Mouse (Mus musculus): Measurements from ENCODE around the gene Lypd1. TPM values are rescaled to one million over a fixed set of nuclear protein-coding genes. Genes with fewer than 3 reads are reported as not detected.

Gene Lypd1
- under 1 TPM; 0.39 to 0.61 TPM for total RNA-seq (2021)
- long read RNA-seq, experiment 1, full-length matches to known transcripts = 1 of 1 reads
- long read RNA-seq, experiment 1, partial matches to known transcripts = 0 of 1 reads
- long read RNA-seq, experiment 1, other reads (novel, unspliced or antisense) = 0 of 1 reads
- long read RNA-seq, experiment 2, full-length matches to known transcripts = 2 of 2 reads
- long read RNA-seq, experiment 2, partial matches to known transcripts = 0 of 2 reads
- long read RNA-seq, experiment 2, other reads (novel, unspliced or antisense) = 0 of 2 reads

DNA sequence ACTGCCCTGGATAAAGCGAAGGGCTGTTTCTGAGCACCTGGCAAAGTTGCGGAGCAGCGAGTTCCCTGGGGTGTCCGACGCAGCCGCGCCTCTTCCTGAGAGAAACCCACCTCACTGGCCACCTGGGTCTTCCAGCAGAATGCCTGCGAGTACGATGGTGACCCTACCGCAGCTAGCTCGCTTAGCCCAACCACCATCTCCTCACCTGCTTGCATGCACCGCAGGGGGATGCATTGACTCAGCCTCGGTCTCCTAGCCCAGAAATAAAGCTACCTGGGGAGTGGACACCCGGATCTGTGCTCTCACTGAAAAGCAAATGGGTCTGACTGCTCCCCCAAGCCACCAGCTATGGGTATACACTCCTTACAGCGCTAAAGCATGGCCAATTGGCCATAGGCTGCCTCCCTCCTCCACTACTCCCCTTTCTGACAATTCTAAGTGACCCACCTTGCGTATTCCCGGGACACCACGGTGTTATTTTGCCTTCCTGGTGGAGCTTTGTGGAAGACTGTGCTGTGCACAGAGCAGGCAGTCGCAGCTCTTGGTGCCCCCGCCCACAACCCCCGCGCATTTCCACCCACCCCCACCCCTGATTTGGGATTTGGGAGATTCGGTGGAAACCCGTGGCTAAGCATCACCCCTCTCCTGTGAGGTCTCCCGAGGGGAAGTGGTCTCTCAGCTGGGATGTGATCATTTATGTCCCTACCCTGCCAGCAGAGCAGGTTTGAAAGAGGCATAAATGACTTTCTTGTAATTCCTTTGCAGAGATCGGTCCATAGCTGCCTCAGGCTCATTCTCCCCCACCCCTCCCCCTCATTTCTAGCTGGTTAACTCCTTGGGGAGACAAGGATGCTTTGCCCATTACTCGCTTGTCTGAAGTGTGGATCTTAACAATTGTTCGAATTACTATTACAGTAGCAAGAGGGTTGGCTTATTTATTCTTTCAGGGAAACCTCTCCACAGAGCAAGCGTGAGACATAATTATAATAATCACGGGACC lies at the start of gene Lypd1:
TSS of gene Lypd1 (minus strand) at position 501 of the 1,000 bp plus-strand sequence.
- no peak for DNase-seq (ENCODE audit: low spot score in 2 of 2)

DNA sequence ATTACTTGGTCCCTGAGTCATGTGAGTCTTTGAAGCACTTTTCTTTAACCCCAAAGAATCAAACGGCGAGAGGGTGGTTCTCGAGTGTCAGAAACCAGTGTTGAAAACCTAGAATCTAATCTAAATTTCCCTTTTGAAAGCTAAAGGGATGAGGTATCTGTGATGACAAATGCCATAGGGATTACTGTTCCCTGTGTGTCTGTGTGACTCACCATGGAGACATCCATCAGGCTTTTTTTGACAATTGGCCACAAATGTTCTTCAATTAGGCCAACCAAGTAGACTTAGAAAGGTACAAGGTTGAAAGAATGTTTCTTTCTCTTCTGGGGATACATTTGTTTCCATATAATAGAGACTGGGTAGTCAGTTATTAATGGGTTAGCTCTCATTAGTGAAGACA lies 38.1 kb upstream of the Lypd1 start:
- no peak for DNase-seq (ENCODE audit: low spot score in 2 of 2)

DNA sequence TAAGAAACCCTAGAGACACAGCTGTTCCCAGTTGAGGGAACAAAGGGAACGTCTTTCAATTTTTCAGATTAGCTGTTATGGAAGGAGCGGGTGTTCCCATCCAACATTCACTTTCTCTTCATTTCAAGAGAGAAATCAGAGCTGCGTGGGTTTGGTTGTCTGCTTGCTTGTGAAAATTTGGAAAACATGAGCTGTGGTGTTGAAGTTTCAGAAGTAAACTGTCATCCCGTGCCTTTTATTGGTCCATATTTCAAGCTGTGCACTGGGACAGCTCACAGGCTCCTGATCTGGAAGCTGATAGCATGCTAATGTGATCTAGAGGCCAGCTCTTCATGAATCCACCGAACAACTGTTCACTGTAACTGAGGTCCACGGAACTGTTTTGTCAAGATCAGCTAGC lies 36.2 kb upstream of the Lypd1 start:
- DNase-seq (ENCODE audit: low spot score in 2 of 2) = no peak

DNA sequence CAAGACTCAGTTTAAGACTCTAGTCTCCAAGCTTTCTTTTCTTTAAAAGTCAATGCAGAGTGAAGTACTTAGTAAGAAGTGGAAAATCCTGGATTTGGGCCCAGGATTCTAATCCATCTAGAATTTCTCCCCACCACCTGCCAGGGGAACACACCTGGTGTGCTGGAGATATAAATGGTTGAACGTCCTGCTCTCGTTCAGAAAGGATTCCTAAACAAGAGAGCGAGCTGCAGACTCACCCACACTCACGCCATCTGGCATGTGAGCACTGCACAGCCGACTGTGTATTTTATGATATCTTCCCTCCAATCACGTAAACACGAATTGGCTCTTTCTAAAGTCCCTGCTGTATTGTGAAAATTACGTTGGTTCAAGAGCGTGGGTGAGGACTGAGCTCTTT lies 32.2 kb upstream of the Lypd1 start:
- DNase-seq (ENCODE audit: low spot score in 2 of 2) = no peak

DNA sequence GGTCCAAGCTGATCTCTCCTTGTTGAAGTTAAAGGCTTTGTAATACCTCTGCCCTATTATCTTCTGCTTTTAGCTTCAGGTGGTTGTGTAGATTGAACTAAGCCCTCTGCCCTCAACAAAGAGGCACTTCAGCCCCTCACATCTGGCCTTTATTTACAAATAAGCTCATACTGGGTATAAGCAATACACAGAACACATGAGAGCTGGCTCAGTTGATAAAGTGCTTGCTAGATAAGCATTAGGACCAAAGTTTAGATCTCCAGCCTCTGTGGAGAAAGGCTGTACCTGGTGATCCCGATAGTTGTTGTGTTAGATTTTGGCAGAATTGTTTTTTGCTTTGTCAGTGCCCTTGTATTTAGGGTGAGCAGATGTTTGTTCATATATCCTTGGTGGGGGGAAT lies 30.4 kb upstream of the Lypd1 start:
- no peak for DNase-seq (ENCODE audit: low spot score in 2 of 2)

DNA sequence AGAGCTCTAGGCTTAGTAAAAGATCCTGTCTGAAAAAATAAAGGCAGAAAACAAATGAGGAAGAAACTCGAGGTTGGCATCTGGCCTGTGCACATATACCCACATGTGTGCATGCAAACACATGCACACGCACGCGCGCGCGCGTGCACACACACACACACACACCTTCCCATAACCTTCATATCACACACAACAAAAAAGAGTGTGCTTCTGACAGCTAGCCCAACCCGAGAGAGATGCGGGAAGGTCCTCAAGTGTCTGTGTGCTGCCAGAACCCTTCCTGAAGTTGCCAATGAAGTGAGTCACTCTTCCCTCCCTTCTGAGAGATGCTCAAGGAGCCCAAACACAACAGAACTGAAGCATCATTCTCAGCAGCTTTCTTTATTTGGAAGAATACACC lies 12.6 kb upstream of the Lypd1 start:
- DNase-seq (ENCODE audit: low spot score in 2 of 2) = no peak

DNA sequence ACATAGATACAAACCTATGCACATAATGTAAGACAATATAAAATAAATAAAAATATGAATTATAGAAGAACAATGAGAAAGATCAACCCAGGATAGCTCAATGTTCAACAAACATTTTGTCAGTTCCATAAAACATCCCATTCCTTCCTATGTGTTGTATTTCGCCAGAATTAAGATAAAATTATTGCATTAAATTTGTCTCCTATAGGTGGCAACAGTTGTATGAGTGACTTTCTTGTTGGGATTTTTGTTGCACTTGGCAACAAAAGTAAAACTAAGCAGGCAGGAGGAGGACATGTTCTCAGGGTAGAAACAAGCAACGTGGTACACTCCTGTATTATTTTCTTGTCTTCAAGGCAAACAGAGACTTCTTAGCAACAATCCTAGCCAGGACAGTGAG lies 10.2 kb upstream of the Lypd1 start:
- DNase-seq (ENCODE audit: low spot score in 2 of 2) = no peak

DNA sequence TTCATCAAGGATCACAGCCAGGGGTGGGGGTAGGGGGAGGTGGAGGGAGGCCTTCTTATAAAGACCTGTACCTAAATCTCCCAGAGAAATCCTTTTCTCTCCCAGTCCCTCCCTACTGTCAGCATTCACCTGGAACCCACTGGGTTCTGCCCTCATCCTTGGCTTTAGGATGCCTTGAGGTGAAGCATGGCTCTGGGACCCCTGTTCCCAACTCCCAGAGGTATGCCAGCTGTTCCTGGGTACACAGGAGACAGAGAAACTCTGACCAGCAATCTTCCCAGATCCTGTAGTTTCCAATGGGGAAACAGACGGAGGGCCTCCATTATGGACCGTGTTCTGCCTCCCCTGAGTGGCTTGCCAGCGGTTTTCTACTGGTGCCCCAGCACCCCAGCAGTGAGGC lies 7.8 kb upstream of the Lypd1 start:
- DNase-seq (ENCODE audit: low spot score in 2 of 2) = no peak

DNA sequence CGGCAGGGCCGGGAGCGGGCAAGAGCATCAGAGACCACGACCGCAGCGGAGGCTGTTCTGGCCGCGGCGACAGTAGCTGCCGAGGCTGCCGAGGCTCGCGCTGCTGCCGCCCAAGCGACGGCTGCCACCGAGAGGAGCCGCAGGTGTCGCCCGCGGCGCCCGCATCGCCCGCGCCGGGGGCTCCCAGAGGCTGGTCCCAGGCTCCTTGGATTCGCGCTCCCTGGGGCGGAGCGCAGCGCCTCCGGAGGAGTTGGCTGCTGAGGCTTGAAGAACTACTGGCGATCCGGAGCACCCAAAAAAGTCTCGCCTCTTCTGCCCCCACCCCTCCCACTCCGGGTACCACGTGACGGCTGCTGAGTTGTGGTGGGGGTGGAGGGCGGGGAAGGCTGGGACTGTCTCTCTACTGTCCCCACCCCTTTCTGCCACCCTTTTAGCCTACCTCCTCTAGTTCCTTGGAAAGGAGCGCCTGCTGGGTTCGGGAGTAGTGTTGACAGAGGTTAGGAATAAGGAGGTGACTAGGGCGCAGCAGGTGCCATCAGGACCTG lies 928 bp downstream of the Lypd1 start:
- DNase-seq (ENCODE audit: low spot score in 2 of 2) = no peak

DNA sequence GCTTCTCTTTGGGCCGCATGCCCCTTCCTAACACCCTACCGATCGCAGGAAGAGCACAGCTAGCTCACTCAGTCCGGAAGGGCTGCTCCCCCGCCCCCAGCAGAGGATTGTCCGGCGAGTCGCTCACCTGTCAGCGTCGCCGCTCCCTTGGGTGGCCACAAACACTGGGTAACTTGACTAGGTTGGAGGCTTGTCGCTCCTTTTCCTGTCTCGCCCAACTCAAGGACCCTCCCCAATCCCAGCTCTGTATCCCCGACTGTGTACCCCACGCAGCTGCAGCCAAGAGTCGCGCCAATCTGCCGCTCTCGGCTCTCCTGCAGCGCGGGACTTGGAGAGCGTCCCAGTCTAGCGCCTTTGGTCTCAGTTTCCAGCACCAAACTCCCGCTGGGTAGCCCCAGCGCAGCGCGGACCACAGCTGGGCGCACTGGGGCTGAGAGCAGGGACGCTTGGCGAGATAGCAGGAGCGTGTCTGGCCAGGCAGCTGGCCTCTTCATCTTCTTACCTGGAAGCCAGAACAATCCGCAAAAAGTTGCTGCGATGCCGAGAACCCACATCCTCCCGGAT lies 1.5 kb downstream of the Lypd1 start:
- DNase-seq (ENCODE audit: low spot score in 2 of 2) = peak in 1 of 2 experiments; percentile 14

DNA sequence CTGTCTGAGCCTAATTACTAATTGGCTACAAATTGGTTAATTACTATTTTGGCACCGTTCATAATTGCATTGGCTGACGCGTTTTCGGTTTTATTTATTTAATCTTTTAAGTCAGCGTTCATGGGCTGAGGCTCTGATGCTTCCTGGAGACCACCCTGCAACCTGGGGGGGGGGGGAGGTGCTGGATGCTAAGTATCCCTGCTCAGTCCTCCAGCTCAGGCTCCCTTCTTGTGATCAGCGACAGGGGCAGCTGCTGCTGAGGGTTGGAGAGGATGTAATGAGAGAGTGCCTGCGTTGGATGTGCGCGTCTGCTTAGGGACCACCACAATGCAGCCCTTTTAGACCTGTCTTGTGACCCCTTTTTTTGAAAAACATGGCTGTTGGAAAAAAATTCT lies 2.0 kb downstream of the Lypd1 start:
- no peak for DNase-seq (ENCODE audit: low spot score in 2 of 2)

DNA sequence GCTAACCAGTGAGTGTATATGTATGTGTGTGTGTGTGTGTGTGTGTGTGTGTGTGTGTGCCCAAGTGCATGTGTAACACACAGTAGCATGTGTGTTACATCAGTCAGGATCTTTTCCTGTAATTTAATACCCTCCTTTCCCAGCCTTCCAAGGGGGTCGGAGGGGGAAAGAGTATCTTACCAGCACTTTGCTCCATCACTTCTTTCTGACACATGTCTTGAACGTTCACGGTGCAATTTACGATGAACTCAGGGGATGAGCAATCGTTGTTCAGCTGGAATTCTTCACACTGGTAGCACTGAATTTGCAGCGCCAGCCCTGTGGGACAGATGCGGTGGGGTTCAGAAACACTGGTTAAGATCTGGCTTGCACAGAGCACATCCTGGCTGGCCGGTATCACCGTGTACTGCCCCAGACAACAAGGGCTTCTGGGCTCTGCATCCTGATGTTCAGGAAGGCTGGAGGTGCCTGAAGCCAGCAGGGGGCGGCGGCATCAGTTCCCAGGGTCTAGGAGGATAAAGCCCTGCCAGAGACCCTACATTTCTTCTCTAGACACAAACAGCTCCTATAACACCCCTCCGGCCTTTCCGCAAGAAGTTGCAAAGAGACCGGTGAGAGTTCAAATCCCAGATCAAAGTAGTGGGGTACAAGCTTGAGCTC lies 2.6 kb downstream of the Lypd1 start:
- peak in 1 of 2 experiments; percentile 24 for DNase-seq (ENCODE audit: low spot score in 2 of 2)

DNA sequence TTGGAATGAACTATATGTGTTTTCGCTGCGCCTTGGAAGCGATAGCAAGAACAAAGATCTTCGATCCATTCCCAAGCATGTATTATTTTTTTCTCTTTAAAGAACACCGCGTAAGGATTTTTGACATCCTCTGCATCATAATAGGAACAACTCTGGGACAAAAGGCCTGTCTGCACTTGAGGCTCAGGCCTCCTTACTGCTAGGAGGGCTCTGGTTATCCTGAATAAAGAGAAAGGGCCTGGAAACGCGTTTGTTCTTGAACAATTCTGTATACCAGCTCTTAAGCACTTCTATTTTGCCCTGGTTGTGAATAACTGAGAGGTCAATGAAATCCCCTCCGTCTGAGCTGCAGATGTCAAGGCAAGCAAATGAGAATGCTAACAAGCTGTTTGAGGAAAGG lies 19.7 kb downstream of the Lypd1 start:
- no peak for DNase-seq (ENCODE audit: low spot score in 2 of 2)

DNA sequence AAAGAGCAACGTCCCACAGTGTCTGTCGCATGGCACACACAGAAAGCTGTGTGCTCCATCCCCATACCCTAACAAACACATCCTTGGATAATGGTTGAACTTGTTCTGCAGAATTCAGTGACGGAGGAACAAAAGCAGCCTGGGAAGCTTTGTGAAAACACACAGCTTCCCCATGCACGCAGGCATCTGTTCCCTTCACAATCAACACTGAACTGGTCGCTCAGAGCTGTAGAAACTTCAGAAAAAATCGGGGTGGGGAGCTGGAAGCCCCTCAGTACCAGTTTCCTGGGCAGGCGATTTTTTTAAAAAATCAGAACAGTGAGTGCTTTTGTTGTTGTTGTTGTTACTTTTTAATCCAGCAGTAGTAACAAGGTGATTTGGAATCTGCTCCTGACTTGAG lies 42.8 kb downstream of the Lypd1 start:
- DNase-seq (ENCODE audit: low spot score in 2 of 2) = no peak

DNA sequence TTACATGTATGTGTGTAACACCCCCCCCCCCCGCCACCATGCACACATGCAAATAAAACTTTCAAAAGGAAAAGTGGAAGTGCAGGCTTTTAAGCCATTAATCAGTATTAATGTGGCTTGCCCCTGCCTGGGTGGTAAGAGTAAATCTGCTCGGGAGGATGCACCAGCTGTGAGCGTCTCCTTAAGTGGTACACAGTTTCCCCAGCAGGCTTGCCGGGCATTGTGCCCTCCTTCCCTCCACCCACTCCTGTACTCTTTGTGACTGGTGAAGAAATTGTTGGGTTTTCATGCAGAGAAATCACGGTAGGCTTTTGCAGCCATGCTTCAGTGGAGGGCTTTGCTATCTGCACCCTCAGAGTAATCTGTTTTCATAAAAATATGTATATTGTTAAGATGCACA lies 54.3 kb downstream of the Lypd1 start:
- DNase-seq (ENCODE audit: low spot score in 2 of 2) = no peak

DNA sequence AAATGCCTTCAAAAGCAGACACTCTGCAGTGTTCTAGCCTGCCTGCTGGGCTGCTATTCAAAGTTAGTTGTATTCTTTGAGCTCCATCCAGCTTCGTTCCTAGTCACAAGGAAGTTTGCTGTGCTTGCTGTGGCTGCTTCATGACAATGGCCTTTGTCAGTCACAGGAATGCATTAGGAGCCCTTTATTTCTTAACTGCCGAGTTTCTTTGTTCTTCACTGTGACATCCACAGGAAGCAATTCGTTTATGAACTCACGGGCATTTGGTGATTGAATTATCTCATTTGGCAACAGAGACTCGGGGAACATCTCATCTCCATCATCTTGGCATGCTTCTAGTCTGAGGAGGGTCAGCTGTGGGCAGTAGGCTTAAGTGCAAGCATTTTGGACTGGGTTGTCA lies 58.3 kb downstream of the Lypd1 start:
- DNase-seq (ENCODE audit: low spot score in 2 of 2) = no peak

DNA sequence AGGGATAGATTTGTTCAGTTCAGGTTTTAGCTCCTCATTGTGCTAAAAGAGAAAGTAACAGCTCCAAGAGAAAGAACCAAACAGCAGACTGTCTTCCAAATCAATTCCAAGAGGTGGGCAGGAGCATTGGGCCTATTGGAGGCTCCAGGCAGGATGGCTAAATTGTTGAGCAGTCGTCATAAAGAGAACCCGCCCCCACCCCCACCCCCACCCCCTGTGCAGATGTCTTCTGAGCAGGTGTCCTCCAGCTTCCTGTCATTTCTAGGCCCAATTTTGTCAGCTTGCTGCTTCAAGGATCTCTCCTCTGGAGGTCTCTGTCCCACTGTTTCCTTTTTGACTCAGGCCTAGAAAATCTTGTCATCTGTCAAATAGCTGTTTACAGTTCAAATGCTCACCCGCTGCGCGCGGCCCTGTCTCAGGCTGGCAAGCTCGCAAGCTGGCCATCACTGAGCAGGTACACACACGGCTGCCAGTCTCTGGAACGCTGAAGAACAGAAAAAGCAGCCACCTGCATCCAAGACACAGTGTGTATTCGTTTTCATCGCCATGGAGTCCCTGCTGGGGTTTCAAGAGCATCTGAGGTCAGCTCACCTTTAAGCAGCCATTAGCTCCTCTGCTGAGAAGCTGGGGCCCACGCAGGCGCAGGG lies 73.0 kb downstream of the Lypd1 start:
- no peak for DNase-seq (ENCODE audit: low spot score in 2 of 2)

DNA sequence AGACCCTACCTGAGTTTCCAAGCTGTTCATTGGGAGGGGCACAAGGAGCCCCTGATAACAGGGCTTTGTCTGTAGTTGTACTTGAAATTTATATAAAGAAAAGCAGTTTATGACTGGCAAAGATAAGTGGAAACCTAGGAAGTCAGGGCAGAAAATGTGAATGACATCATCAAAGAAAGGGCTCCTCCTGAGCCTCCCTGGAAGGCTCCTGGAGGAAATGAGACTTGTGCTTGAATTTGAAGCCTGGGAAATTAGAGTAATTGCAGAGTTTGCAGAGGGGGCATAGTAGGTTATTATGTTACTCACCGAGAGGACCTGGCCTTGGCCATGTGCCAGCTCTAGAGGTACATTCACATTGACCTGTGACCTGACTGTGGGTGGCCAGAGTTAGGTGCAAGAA lies 75.4 kb downstream of the Lypd1 start:
- no peak for DNase-seq (ENCODE audit: low spot score in 2 of 2)

DNA sequence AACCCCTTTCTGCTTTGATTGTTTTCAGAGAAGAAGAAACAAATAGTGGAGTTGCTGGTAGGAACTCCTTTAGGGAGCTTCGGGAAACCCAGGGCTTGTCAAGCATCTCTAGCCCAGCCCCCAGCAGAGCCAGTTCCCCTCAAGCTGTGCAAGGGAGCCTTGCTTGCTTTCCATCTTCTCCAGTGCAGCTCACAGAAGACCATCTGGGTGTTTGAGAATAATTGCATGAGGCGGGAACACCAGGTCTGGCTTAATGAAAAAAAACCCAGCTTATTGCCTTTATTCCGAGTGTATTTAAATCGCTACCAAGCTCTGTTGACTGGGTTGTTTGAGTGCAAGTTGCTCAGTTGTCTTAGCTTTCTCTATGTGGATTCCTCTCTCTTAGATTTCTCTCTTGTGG lies 89.3 kb downstream of the Lypd1 start:
- DNase-seq (ENCODE audit: low spot score in 2 of 2) = no peak

DNA sequence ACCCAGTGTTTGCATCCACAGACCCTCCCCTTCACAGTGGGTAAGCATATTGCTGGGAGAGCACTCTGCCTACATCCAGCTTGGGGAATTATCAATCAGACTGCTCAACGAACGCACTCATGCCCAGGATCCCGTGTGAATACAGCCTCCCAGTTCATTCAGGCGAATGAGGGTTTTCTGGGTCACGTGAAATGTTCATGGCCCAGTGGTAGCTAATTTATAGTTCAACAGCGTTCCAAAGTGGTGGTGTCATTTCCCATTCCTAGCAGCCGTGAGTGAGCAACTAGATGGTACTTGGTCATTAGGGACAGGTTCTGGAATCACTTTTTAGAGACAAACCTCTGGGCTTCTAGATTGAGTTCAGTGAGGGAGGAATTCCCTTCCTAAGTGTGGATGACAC lies 91.8 kb downstream of the Lypd1 start:
- no peak for DNase-seq (ENCODE audit: low spot score in 2 of 2)

All from gastrocnemius, postnatal 4 days (tissue).